ENCODE assay signal across 27 mouse cellular contexts in genomic region chr17:89405589-89405988, GRCm38 (mm10).
"Had no signal": no experiment of that assay in that cellular context is flagged by ENCODE, and none has a peak within 500 bp of the region (broad histone marks: within the 10 kb centered on the region; RNA-seq: fewer than 3 reads in every experiment).

No protein-coding gene starts in this region.

- H3K36me3 ChIP-seq: heart, embryonic 10.5 days; heart, embryonic 12.5 days; hindbrain, embryonic 10.5 days; hindbrain, embryonic 12.5 days; intestine, embryonic 15.5 days; kidney, embryonic 15.5 days; limb, embryonic 13.5 days; limb, embryonic 15.5 days; liver, embryonic 12.5 days had no signal

- H3K4me3 ChIP-seq: gastrocnemius, adult 2 months; heart, embryonic 10.5 days; heart, embryonic 12.5 days; hindbrain, embryonic 10.5 days; hindbrain, embryonic 12.5 days; intestine, embryonic 15.5 days; kidney, embryonic 15.5 days; limb, embryonic 13.5 days; limb, embryonic 15.5 days; liver, embryonic 12.5 days had no signal

- ATAC-seq: hindbrain, embryonic 16.5 days; inflammation-experienced regulatory T-cells, adult 6 months; intestine, embryonic 15.5 days; intestine, postnatal 0 days; liver, embryonic 12.5 days had no signal

- H3K9me3 ChIP-seq: heart, embryonic 10.5 days; heart, embryonic 12.5 days; hindbrain, embryonic 10.5 days; hindbrain, embryonic 12.5 days; intestine, embryonic 15.5 days; kidney, embryonic 15.5 days; limb, embryonic 13.5 days; limb, embryonic 15.5 days had no signal

- H3K9ac ChIP-seq: heart, embryonic 12.5 days; hindbrain, embryonic 12.5 days; hindbrain, embryonic 14.5 days; intestine, embryonic 15.5 days; kidney, embryonic 15.5 days; limb, embryonic 13.5 days; limb, embryonic 15.5 days; liver, embryonic 12.5 days had no signal

- DNase-seq: gastrocnemius, adult 2 months; gastrocnemius, postnatal 10 days; gastrocnemius, postnatal 25 days; heart, adult 18-20 months; heart, postnatal 10 days; heart, postnatal 4 days; kidney, adult 18-20 months; kidney, adult 9 months; kidney, postnatal 14 days; kidney, postnatal 36 days; layer of hippocampus, adult 9-11 months; layer of hippocampus, postnatal 36 days; left cerebral cortex, postnatal 4 days had no signal

- H3K4me2 ChIP-seq: heart, embryonic 12.5 days; hindbrain, embryonic 12.5 days; hindbrain, embryonic 14.5 days; intestine, embryonic 15.5 days; kidney, embryonic 15.5 days; limb, embryonic 13.5 days; limb, embryonic 15.5 days; liver, embryonic 12.5 days had no signal

- H3K4me1 ChIP-seq: heart, embryonic 10.5 days; heart, embryonic 12.5 days; hindbrain, embryonic 10.5 days; hindbrain, embryonic 12.5 days; intestine, embryonic 15.5 days; kidney, embryonic 15.5 days; limb, embryonic 13.5 days; limb, embryonic 15.5 days; liver, embryonic 12.5 days had no signal

- H3K27me3 ChIP-seq: heart, embryonic 12.5 days; hindbrain, embryonic 12.5 days; intestine, embryonic 15.5 days; kidney, embryonic 15.5 days; limb, embryonic 13.5 days; limb, embryonic 15.5 days; liver, embryonic 12.5 days had no signal

- H3K27ac ChIP-seq: gastrocnemius, adult 2 months; heart, embryonic 10.5 days; hindbrain, embryonic 10.5 days; hindbrain, embryonic 12.5 days; hindbrain, embryonic 14.5 days; intestine, embryonic 15.5 days; kidney, embryonic 15.5 days; kidney, postnatal 0 days; limb, embryonic 13.5 days; limb, embryonic 15.5 days; liver, embryonic 12.5 days had no signal
